Mouse (Mus musculus) 416B (cell line): ENCODE data around the gene Hpse.
A peak's percentile ranks its signal among the peaks of the same experiment; 100 is the strongest.

Experiments
- DNase-seq: peaks from one replicate; pipeline ENCODE4 v3.0.0; 2011; ENCODE audit warnings: low read depth

The Hpse gene

DNA sequence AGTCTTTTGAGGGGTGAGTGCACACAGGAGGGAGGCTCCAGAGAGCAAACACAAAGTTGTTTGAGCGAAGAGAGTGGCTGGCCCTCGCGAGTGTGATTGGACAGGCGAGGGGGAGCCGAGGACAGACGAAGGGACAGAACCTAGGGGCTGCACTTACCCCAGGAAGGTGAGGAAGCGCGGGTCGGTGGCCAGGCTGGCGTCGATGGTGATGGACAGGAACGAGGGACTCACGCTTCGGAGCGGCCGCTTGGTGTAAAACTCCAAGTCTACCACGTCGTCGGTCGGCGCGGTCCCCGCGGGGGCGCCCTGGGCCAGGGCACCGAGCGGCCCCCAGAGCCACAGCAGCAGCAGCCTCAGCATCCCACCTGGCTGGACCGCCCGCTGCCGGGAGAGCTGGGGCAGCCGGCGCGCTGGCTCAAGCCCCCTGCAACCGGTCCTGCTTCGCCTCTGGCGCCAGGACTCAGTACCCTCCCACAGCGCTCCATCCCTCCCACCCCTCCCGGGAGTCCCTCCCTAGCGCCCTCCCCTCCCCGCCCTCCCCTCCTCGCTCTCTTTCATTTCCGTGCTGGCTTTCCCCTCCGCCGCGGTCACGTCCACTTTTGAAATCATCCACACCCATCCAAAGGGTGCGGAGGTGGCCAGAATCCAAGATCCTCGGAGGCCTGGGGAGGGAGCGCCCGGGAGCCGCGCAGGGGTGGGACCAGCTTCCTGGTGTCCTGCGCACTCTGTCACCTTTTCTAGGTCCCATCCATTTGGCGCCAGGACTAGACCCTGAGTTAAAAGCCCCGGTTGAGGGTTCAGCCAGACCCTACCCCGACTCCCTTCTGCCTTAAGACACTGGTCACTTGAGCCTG is at the start of gene Hpse:
Hpse (minus strand) TSS at position 482 of the 854 bp plus-strand sequence.
- DNase-seq: no peak

DNA sequence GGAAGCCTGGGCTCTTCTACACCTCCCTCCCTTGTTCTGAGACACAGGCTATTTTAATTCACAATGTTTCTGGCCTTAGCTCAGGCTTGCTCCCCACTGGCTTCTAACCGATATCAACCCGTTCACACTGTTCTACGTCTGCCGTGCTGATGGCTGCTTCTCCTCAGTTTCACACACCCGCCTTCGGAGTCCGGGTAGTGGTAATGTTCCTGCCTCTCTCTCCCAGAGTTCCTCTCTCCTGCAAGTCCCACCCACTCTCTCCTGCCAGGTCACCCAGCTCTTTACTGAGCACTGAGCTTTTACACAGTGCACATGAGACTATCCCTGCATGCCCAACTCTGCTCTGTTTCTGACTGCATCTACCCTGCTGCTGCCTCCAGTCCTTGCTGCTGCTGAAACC is 46.5 kb upstream of the Hpse start:
- DNase-seq: no peak

DNA sequence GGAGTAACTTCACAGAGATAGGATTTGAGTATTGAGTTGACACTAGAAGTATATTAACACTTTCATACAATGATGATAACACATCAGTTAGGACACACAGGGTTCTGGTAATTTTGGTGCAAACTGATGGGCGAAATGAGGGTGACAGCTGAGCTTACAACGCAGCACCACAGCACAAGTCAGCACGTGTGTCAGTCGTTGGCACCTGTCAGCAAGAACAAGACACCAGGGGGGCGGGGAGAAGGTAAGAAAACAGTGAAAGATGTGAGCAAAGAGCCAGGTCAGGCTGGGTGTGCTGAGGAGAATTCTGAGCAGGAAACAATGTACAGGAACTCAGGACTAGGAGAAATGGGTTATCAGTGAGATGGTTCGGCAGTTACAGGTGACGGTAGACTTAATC is 42.2 kb upstream of the Hpse start:
- DNase-seq: no peak

DNA sequence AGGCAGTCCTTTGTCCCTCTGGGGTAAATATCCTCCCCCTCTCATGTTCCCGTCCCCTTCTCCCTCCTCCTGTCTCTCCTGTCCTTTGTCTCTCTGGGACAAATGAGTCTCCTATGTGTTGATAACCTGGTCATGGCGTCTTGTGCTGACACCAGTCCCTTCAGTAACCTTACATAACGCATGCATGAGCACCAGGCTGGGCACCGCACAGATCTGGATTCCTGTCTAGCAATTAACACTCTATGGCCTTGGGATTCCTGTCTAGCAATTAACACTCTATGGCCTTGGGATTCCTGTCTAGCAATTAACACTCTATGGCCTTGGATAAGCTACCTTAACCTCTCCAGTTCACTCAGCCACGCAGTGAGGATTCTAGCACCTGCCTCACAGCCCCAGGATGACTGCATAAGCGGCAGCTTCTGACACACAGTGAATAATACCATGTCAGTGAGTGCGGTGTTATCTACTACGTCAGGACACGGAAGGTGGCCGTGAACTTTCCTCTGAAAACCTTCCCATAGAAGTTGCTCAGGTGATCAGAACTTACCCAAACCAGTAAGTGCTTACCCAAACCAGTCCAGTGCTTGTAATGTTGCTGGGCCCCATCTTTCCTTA is 40.6 kb upstream of the Hpse start:
- no peak for DNase-seq

DNA sequence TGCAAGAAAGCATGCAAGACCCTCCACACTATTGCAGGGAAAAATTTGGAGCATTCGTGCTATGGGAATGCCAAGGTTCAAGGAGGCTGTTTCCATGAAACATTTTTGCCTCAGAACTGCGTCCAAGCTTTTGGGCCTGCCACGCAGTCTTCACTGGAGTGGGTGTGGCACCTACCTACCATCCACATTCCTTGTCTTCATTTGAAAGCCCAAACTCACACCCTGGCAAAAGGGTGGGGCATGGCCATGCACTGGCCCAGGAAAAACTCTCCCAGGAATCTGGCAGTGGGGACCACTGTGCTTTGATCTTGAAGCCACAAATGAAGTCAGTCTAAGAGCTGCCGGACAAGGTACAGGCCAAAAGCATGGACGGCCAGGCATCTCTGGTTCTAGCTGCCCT is 38.6 kb upstream of the Hpse start:
- DNase-seq: no peak

DNA sequence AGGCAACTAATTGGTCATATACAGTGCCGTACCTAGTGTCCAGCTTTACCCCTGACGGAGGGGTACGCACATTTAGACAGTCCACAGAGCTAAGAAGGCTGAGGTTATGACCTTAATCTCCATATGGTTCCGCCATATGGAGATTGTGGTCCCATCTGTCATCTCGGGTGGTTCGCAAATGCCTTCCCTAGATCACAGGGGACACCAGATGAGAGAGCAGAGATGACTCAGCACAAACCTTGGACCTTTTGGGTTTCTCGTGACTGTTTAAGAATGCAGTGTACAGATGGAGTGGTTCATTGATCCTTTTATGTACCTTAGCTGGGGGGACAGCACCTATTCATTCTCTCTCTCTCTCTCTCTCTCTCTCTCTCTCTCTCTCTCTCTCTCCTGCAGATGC is 33.9 kb upstream of the Hpse start:
- DNase-seq: peak; percentile 25

DNA sequence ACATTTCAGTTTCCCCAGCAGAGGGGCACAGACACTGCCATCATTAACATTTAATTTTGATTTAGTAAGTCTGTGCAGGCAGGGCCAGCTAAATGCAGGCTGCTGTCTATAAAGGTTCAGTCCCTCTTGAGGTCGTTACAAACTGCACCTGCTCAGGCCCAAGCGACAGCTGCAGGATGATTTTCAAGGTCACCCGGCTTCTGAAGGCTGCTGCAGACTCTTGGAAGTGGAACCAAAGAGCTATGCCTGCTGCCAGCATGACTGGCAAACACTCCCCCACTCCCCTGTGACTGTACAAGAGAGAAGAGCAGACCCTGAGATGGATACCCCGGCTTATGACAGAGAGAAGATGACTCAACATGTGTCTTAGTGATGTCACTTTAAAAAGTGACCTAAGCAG is 32.1 kb upstream of the Hpse start:
- DNase-seq: peak; percentile 11

DNA sequence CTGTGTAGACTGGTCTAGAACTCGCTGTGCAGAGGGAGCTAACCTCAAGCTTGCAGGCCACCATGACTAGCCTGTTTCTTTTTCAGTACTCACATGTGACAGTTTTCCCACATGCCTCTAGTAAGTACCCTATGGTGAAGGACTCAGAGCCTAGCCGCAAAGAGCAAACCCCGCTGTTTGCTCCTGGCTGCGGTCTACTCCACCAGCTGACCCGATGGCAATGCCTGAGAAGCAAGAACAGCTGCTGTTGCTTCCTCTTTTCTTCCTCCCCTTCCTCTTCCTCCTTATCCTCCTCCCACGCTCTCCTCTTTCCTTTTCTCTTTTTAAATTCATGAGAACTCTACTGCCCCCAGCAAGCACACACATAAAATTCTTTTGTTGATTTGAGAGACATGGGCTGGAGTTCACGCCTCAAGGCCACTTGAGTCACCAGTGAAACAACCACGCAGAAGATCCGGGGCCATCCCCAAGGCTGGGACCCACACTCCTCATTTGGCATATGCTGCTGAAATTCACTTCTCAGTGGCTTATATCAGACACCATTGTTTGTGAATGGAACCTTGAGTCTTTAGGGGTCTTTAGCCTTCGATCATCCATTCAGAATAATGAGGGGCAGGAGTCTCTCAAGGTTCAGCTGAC is 31.2 kb upstream of the Hpse start:
- DNase-seq: peak; percentile 58

DNA sequence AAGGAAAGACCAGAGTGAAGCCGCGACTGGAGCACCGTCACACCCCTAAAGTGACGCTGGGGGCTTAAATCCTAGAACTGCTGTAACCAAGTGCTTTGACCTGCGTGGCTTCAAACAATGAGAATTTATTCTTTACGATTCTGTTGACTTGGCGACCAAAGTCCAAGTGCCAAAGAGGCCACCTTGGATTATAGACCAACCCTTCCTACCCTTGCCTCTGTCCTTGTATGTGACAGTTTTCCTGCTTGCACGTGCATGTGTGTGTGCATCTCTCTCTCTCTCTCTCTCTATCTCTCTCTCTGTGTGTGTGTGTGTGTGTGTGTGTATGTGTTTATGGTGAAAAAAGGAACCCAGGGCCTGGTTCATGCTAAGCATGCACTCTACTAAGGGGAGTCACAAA is 19.3 kb upstream of the Hpse start:
- no peak for DNase-seq

DNA sequence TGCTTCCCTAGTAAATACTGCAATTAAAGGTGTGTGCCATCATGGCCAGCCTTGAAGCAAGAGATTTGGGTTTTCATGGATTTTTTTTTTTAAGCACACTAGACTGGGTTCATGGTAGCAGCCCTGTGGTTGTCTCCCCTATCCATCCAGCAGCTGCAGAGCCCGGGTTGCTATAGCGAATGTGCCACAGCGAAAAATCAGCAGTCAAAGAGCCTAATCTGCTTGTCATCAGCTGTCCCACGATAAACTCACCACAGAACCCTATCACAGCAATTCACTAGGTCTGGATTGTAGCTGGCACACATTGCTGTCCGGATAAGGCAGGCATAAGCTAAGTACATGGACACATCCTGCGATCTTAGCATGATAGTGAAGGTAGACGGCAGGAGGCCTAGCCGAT is 17.4 kb upstream of the Hpse start:
- no peak for DNase-seq

DNA sequence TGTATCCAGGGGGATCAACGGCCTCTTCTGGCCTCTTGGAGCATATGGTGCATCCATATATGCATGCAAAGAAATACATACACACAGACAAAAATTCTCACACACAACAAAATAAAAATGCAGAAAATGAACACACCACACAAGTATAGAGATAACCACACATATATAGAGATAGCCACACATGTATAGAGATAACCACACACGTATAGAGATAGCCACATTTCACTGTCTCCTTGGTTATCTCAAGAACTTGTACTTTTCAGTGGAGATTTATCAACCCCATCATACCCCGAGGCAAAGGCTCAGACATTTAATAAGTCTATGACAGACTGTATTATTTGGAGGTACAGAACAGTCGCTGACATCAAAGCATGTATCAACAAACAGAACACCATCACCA is 15.0 kb upstream of the Hpse start:
- DNase-seq: no peak

DNA sequence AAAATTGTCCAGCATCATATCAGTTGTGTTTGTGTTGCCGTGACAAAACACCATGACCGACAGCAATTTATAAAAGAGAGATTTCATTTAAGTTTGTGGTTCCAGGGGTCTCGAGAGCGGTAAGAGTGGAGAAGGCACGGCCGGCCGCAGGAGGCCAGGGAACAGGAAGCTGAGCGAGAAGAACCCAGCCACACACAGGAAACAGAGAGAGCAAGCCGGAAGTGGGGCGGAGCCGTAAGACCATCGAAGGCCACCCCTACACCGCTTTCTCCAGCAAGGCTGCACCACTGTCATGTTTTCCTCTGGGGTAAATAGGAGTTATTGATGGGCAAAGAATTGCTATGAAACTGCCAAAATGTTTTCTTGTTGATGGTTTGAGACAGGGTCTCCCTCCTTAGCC is 9.2 kb upstream of the Hpse start:
- DNase-seq: peak; percentile 90

DNA sequence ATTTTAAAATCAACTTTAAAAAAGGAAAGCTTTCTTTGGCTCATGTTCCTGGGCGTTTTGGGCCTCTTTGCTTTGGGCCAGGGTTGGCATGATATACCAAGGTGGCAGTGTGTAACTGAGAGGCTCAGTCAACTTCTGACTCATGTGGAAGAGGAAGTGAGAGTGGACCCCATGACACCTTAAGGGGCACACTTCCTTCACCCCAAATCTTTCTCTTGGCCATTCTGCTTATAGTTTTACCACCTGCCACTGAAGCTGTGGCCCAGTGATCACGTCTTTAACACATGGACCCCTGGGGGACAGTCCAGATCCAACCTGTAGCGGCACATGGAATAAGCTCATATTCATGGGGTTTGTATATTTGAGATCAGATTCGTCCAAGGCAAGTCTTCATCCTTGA is 6.5 kb upstream of the Hpse start:
- no peak for DNase-seq

DNA sequence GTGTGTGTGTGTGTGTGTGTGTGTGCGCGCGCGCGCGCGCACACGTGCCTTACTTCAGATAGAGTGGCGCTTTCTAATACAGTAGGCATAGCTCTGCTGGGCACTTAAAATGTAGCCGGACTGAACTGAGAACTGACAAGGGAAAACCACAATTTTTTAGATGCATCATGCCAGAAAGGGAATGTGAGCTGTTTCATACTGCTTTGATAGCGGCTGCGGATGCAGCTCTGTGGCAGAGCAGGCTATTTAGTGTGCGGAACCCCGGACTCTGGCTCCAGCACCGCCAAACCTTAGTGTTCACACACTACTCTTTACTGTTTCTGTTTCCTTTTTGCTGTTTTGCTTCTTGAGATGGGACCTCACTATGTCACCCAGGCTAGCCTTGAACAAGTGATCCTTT is 2.8 kb downstream of the Hpse start:
- DNase-seq: no peak

DNA sequence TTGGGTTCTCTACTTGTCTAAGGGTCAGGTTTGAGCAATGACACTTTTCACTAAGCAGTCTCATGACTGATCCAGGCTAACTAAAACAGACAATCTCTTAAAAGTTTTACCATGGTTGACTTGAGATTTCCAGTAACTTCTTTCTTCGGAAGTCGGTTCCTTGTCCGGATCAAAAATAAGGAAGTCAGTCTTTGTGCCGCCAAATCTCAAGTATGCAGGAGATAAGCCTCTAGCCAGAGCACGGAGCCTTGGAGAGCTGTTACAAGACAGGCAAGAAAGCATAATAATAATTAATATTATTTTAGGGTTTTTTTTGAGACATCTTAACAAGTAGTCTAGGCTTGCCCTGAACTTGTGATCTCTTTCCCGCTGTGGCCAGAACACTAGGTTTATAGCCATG is 8.3 kb downstream of the Hpse start:
- no peak for DNase-seq

DNA sequence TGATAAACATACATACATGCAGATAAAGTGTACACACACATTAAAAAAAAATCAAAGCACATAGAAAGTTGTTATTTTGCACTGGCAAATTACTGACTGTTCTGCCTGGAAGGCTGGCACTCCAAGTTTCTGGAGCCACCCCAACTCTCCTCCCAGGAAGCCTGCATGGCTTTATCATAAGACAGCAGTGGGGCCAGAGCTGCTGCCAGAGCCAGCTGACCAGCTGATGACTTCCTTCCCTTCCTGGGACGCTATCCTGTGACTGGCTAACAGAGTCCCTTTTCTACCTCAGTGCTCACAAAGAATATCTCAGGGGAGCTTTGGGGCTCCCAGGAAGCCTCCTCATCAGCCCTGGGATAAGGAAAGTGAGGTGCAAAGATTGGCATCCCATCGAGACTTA is 9.5 kb downstream of the Hpse start:
- DNase-seq: peak; percentile 46

DNA sequence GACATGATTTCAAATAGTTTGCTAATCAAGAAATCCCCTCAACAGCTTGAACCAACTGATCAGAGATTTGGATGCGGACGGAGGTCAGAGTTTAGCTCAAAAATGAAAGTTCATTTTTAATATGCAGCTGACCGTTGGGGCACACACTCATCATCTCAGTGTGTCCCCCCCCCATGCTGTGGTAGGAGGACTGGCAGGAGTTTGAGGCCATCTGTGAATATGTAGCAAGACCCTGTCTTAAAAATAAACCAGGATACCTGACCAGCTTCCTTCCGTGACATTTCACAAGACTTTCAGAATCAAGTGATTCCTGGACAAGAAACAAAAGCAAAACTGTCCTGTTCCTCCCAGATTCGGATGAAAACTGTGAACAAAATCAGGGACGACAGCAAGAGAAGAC is 10.5 kb downstream of the Hpse start:
- DNase-seq: peak; percentile 65

DNA sequence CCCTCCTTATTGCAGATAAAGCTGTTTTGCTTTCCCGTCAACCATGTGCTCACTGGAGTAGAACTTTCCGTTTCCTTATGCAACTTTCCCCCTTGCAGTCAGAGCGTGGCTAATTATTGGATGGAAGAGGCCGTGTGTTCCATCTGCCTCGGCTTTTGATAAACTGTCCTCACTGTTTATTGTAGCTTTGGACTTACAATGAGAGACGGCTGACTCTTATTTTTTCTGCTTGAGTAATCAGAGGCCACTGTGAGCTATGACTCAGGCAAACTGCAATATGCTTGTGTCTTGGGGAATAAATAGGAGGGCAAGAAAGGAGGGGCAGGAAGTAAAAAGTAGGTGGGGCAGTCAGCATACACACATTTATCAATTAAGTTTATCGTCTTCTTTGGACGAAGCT is 12.8 kb downstream of the Hpse start:
- peak; percentile 53 for DNase-seq

DNA sequence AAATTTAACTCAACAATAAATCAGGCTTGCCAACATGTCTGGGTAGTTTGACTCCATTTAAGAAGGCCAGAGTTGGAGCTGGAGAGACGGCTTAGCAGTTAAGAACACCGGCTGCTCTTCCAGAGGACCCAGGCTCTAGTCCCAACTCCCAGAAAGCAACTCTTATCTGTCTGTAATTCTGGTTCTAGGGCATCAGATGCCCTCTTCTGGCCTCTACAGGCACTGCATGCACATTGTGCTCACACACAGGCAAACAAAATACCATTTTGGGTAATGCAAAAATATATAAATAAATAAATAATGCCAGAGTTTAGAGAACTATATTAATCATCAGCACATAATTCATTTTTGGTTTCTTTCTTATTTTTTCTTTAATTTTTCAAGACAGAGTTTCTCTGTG is 15.2 kb downstream of the Hpse start:
- no peak for DNase-seq

DNA sequence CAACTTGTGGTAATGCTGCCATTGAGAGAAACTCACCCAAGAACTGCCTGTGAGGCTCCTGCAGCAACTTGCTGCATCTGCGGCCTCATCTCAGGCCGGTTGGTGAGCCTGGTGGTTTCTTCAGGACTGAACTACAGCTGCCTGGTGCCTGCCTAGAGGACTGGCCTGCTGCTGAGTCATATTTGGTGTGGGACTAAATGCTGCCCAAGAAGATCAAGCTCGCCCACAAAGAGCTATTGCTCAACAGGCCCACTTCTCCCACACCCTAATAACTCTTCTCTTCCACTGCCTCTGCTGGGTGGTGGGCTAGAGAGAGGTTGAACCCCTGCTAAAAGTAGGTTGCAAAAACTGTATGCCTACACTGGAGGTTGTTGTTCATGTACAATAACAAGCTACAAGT is 17.2 kb downstream of the Hpse start:
- peak; percentile 48 for DNase-seq

DNA sequence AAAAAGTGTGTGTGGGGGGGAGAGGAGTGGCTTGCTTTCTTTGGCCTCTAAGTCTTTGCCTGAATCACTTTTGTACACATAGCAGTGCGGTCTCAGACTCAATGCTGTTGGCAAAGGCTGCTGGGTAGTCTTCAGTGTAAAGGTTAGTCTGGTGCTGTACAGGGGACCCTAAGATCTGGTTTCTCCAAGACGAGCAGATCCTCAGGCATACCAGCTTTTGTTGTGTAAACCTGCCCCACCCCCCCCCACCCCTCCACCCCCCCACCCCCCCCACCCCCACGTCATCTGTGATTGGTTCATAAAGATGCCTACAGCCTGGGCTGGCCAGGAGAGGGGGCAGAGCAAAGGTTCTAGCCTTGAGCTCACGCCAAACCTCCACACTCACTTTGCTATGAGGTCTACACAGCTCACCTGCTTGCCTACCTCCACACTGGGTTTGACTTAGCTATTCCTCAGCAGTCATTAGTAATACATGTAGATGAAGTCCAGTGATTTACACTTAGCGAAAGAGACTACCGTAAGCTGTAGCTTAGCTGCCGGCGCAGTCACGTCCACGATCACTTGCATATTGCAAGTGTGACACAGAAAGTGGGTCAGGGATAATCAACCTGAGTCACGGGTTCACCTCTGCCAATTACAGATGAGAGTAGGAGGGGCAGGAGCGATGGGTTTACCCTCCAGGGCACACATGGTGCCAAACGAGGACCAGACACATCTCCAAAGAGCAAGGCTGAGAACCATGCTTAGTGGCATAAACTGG is 18.5 kb downstream of the Hpse start:
- DNase-seq: no peak

DNA sequence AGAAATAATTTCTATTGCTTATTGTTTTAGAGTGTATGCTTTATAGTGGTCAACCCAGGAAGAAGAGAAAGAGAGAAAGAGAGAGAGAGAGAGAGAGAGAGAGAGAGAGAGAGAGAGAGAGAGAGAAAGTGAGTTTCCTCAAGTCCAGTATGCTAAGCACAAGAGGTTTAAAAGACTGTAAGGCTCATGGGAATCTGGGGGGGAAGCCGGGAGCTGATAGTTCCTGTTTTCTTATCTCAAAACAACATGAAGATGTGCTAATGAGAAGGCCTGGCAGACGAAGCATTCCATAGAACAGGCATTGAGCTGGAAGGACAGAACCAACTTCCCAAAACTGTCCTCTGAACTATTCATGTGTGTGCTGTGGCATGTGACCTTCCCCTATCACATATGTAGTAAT is 21.6 kb downstream of the Hpse start:
- peak; percentile 21 for DNase-seq

DNA sequence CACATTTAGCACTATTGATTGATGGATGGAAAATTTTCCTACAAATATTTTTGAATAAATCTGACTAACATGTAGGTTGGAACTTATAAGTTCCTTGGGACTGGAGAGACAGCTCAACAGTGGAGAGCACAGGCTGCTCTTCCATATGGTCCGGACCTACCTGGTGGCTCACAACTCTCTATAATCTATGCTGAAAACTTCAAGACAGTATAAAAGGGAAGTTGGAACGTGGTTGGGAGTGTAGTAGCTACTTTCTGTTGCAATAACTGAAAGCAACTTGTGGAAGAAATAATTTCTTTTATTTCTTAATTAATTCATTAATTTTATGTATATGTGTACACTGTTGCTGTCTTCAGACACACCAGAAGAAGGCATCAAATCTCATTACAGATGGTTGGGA is 22.1 kb downstream of the Hpse start:
- no peak for DNase-seq
